Mouse (Mus musculus): Measurements from ENCODE around the gene H2-Ke6. TPM values are rescaled to one million over a fixed set of nuclear protein-coding genes. Genes with fewer than 3 reads are reported as not detected.
"Not testable (repeated sequence)": the region's sequence is repeated elsewhere in the genome, so short reads cannot be mapped to it uniquely, and the experiment has no call there.

The H2-Ke6 gene
- total RNA-seq, 2 experiments from 2014 or later, result 60.4 to 61.7 TPM

- no peak for DNase-seq (ENCODE audit: low spot score in 2 of 2)
Observed at GRCm38 (mm10) chr17:33999341-34000149, 28.3 kb downstream of the H2-Ke6 start.

GRCm38 (mm10) chr17:33998697-33999096 is 29.2 kb downstream of the H2-Ke6 start:
- DNase-seq (ENCODE audit: low spot score in 2 of 2), result not testable (repeated sequence)

GRCm38 (mm10) chr17:33997025-33997424 is 30.8 kb downstream of the H2-Ke6 start:
- not testable (repeated sequence) for DNase-seq (ENCODE audit: low spot score in 2 of 2)

GRCm38 (mm10) chr17:33995651-33996050 is 32.2 kb downstream of the H2-Ke6 start:
- DNase-seq (ENCODE audit: low spot score in 2 of 2), result no peak

- no peak for DNase-seq (ENCODE audit: low spot score in 2 of 2)
Observed at GRCm38 (mm10) chr17:33994959-33995358, 32.9 kb downstream of the H2-Ke6 start.

- DNase-seq (ENCODE audit: low spot score in 2 of 2), result peak in 1 of 2 experiments; percentile 41
Observed at GRCm38 (mm10) chr17:33991788-33992664, 35.8 kb downstream of the H2-Ke6 start.

GRCm38 (mm10) chr17:33982136-33982535 is 45.7 kb downstream of the H2-Ke6 start:
- DNase-seq (ENCODE audit: low spot score in 2 of 2), result not testable (repeated sequence)

- peak; percentile 46 to 81 for DNase-seq (ENCODE audit: low spot score in 2 of 2)
Observed at GRCm38 (mm10) chr17:33981192-33981909, 46.5 kb downstream of the H2-Ke6 start.

GRCm38 (mm10) chr17:33980181-33981035 is 47.5 kb downstream of the H2-Ke6 start:
- DNase-seq (ENCODE audit: low spot score in 2 of 2), result no peak

- no peak for DNase-seq (ENCODE audit: low spot score in 2 of 2)
Observed at GRCm38 (mm10) chr17:33979512-33980050, 48.3 kb downstream of the H2-Ke6 start.

- DNase-seq (ENCODE audit: low spot score in 2 of 2), result peak in 1 of 2 experiments; percentile 55
Observed at GRCm38 (mm10) chr17:33978631-33979031, 49.2 kb downstream of the H2-Ke6 start.

- DNase-seq (ENCODE audit: low spot score in 2 of 2), result no peak
Observed at GRCm38 (mm10) chr17:33977861-33978557, 49.9 kb downstream of the H2-Ke6 start.

Small RNA genes lying within 50 kb of the gene (microRNA-seq; reads per million reads assigned to microRNA genes)
- gene Mir219a-1, result not detected
- gene Mir219c, result not detected

Other genes starting within 250 kb of the H2-Ke6 start
- 10 to 100 TPM; 22.5 to 43.8 TPM for gene Angptl4, start 246.2 kb downstream of the H2-Ke6 start, total RNA-seq (2021)
- 10 to 100 TPM; 31.6 to 33.4 TPM for gene Kank3, start 217.5 kb downstream of the H2-Ke6 start, total RNA-seq (2021)
- 1,000 to 10,000 TPM; 1,603 to 1,661 TPM for gene Rps28, start 203.5 kb downstream of the H2-Ke6 start, total RNA-seq (2021)
- gene Ndufa7, start 203.5 kb downstream of the H2-Ke6 start, total RNA-seq (2021), result 100 to 1,000 TPM; 292 to 312 TPM
- gene Cd320, start 185.0 kb downstream of the H2-Ke6 start, total RNA-seq (2021), result 10 to 100 TPM; 14.1 to 16.5 TPM
- gene Gm7029, start 154.2 kb downstream of the H2-Ke6 start, total RNA-seq (2021), result not detected
- gene Kifc1, start 137.4 kb downstream of the H2-Ke6 start, total RNA-seq (2021), result 10 to 100 TPM; 16.5 to 18.9 TPM
- gene Platr17, start 122.9 kb downstream of the H2-Ke6 start, total RNA-seq (2021), result not detected
- 10 to 100 TPM; 21.9 to 24.9 TPM for gene Daxx, start 118.6 kb downstream of the H2-Ke6 start, total RNA-seq (2021)
- 10 to 100 TPM; 43.2 to 43.9 TPM for gene Tapbp, start 112.2 kb downstream of the H2-Ke6 start, total RNA-seq (2021)
- 10 to 100 TPM; 24.9 to 26.8 TPM for gene Zbtb22, start 112.2 kb downstream of the H2-Ke6 start, total RNA-seq (2021)
- gene Rgl2, start 98.5 kb downstream of the H2-Ke6 start, total RNA-seq (2021), result 10 to 100 TPM; 43.2 to 48.4 TPM
- 10 to 100 TPM; 73.2 to 74.5 TPM for gene Pfdn6, start 87.7 kb downstream of the H2-Ke6 start, total RNA-seq (2021)
- gene Wdr46, start 87.4 kb downstream of the H2-Ke6 start, total RNA-seq (2021), result 10 to 100 TPM; 18.8 to 20.0 TPM
- gene B3galt4, start 76.6 kb downstream of the H2-Ke6 start, total RNA-seq (2021), result 1 to 10 TPM; 3.8 to 4.5 TPM
- gene Vps52, start 72.2 kb downstream of the H2-Ke6 start, total RNA-seq (2021), result 10 to 100 TPM; 37.4 to 38.6 TPM
- gene Rps18, start 72.1 kb downstream of the H2-Ke6 start, total RNA-seq (2021), result 100 to 1,000 TPM; 863 to 945 TPM
- gene H2-K1, start 27.7 kb downstream of the H2-Ke6 start, total RNA-seq (2021), result 10 to 100 TPM; 38.8 to 51.5 TPM
- gene Ring1, start 3.4 kb downstream of the H2-Ke6 start, total RNA-seq (2021), result 10 to 100 TPM; 19.3 to 20.9 TPM
- gene Slc39a7, start 3.6 kb upstream of the H2-Ke6 start, total RNA-seq (2021), result 100 to 1,000 TPM in 1 of 2 experiments, 10 to 100 TPM in 1; 98.5 to 107 TPM
- 10 to 100 TPM; 43.6 to 49.4 TPM for gene Rxrb, start 3.8 kb upstream of the H2-Ke6 start, total RNA-seq (2021)
- 10 to 100 TPM; 45.4 to 77.3 TPM for gene Col11a2, start 11.4 kb upstream of the H2-Ke6 start, total RNA-seq (2021)
- gene H2-Oa, start 64.3 kb upstream of the H2-Ke6 start, total RNA-seq (2021), result not detected
- 1 to 10 TPM; 7.6 to 8.7 TPM for gene H2-DMa, start 91.5 kb upstream of the H2-Ke6 start, total RNA-seq (2021)
- 100 to 1,000 TPM; 125 to 136 TPM for gene Brd2, start 94.6 kb upstream of the H2-Ke6 start, total RNA-seq (2021)
- under 1 TPM; 0.36 to 0.37 TPM for gene H2-DMb2, start 115.2 kb upstream of the H2-Ke6 start, total RNA-seq (2021)
- gene H2-DMb1, start 125.0 kb upstream of the H2-Ke6 start, total RNA-seq (2021), result 1 to 10 TPM in 1 of 2 experiments, under 1 TPM in 1; 0.70 to 1.4 TPM
- gene Tap1, start 159.5 kb upstream of the H2-Ke6 start, total RNA-seq (2021), result 1 to 10 TPM; 4.4 to 5.4 TPM
- gene Psmb9, start 159.7 kb upstream of the H2-Ke6 start, total RNA-seq (2021), result 1 to 10 TPM; 1.6 to 4.1 TPM
- gene Psmb8, start 169.7 kb upstream of the H2-Ke6 start, total RNA-seq (2021), result 1 to 10 TPM; 4.3 to 6.1 TPM
- 1 to 10 TPM; 8.1 to 8.3 TPM for gene Tap2, start 175.5 kb upstream of the H2-Ke6 start, total RNA-seq (2021)
- under 1 TPM in 1 of 2 experiments, not detected in 1; 0.39 TPM for gene H2-Ob, start 210.8 kb upstream of the H2-Ke6 start, total RNA-seq (2021)
- gene H2-Ab1, start 229.6 kb upstream of the H2-Ke6 start, total RNA-seq (2021), result 1 to 10 TPM; 2.1 to 2.9 TPM